Mouse (Mus musculus): ENCODE results near the gene Evi2b. TPM values are rescaled to one million over a fixed set of nuclear protein-coding genes. Genes with fewer than 3 reads are reported as not detected.

The Evi2b gene
- polyA plus RNA-seq, 1 experiment from 2014 or later: not detected

GRCm38 (mm10) chr11:79519878-79520291, 3.7 kb downstream of the Evi2b start:
- Histone ChIP-seq H3K27ac (no peak overlapping the region), H3K4me1 (replicated peaks) (0 out of 2 replicates have a peak, but pooled peaks cover 3% of the 10 kb centered on the region), H3K9ac (replicated peaks) (no peak overlapping the region), H3K27me3 (no peaks in the 10 kb centered on the region), H3K4me2 (replicated peaks) (no peak overlapping the region), H3K9me3 (no peaks in the 10 kb centered on the region), H3K36me3 (peaks cover 4% of the 10 kb centered on the region; the same call in 1 of the 2 replicates), H3K4me3 (replicated peaks) (no peak overlapping the region)
- 79% methylated on average over 1 of the region's 1 CpGs for WGBS
- no peak for ATAC-seq

GRCm38 (mm10) chr11:79519299-79519698, 4.3 kb downstream of the Evi2b start:
- no peaks in the 10 kb centered on the region for H3K27me3 ChIP-seq
- H3K9ac ChIP-seq (replicated peaks): no peak overlapping the region
- ATAC-seq: no peak
- no peaks in the 10 kb centered on the region for H3K36me3 ChIP-seq
- 0 out of 2 replicates have a peak, but pooled peaks cover 3% of the 10 kb centered on the region for H3K4me1 ChIP-seq (replicated peaks)
- no peaks in the 10 kb centered on the region for H3K9me3 ChIP-seq
- 85% methylated on average over 6 of the region's 6 CpGs for WGBS
- no peak overlapping the region for H3K27ac ChIP-seq
- H3K4me2 ChIP-seq (replicated peaks): no peak overlapping the region
- H3K4me3 ChIP-seq (replicated peaks): no peak overlapping the region

DNA sequence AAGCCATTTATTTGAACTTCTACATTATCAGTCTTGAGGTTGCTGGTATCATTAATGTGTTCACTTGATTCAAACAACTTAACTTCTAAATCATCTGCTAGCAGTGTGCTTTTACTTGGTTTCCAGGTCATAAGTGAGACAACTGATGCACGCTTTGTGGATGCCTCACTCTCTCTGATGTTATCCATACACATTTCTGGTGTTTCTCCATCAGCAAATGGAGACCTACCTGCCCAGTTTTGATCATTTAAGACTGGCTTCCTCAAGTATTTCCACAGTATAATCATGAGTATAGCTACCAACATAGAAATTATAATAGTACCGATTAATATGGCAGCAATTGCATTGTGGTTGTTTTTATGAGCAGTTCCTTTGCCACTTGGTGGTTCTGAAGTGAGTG, 7.8 kb downstream of the Evi2b start:
- 98% methylated on average over 2 of the region's 2 CpGs for WGBS
- no peak for ATAC-seq
- H3K27me3 ChIP-seq: no peaks in the 10 kb centered on the region

GRCm38 (mm10) chr11:79515331-79515730, 8.2 kb downstream of the Evi2b start:
- WGBS: 88% methylated on average over 6 of the region's 6 CpGs
- no peak overlapping the region for H3K4me3 ChIP-seq (replicated peaks)
- no peak overlapping the region for H3K27ac ChIP-seq
- no peak overlapping the region for H3K9ac ChIP-seq (replicated peaks)
- 0 out of 2 replicates have a peak, but pooled peaks cover 3% of the 10 kb centered on the region for H3K4me1 ChIP-seq (replicated peaks)
- no peaks in the 10 kb centered on the region for H3K36me3 ChIP-seq
- H3K4me2 ChIP-seq (replicated peaks): no peak overlapping the region
- ATAC-seq: no peak
- H3K9me3 ChIP-seq: no peaks in the 10 kb centered on the region
- H3K27me3 ChIP-seq: no peaks in the 10 kb centered on the region

More for the DNA sequence above, 7.8 kb downstream of the Evi2b start:
- no peak overlapping the region for H3K4me3 ChIP-seq (replicated peaks)
- H3K27ac ChIP-seq: no peak overlapping the region
- no peak overlapping the region for H3K4me2 ChIP-seq (replicated peaks)
- H3K36me3 ChIP-seq: no peaks in the 10 kb centered on the region
- 0 out of 2 replicates have a peak, but pooled peaks cover 3% of the 10 kb centered on the region for H3K4me1 ChIP-seq (replicated peaks)
- H3K9me3 ChIP-seq: no peaks in the 10 kb centered on the region
- H3K9ac ChIP-seq (replicated peaks): no peak overlapping the region

DNA sequence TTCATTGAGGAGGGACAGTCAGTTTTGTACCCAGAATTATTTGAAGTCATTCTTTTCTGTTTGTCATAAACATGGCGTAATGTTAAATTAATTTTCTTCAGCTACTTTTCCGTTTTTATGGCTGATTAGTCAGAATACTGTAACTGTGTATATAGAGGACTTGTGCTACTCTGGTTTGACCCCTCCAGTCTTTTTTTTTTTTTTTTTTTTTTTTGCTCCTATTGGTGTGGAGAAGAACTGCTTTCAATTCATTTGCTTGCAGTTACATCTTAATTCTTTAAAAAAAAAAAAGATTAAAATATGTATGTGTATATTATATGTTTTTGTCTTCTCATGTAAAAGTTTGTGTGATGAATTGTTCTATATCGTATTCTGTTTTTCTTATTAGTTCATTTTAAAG, 11.6 kb downstream of the Evi2b start:
- no peaks in the 10 kb centered on the region for H3K36me3 ChIP-seq
- H3K9me3 ChIP-seq: no peaks in the 10 kb centered on the region
- no peak overlapping the region for H3K9ac ChIP-seq (replicated peaks)
- no peak overlapping the region for H3K4me3 ChIP-seq (replicated peaks)
- H3K27ac ChIP-seq: no peak overlapping the region
- ATAC-seq: no peak
- no peaks in the 10 kb centered on the region for H3K4me1 ChIP-seq (replicated peaks)
- no peak overlapping the region for H3K4me2 ChIP-seq (replicated peaks)
- no peaks in the 10 kb centered on the region for H3K27me3 ChIP-seq
- 95% methylated on average over 3 of the region's 3 CpGs for WGBS

DNA sequence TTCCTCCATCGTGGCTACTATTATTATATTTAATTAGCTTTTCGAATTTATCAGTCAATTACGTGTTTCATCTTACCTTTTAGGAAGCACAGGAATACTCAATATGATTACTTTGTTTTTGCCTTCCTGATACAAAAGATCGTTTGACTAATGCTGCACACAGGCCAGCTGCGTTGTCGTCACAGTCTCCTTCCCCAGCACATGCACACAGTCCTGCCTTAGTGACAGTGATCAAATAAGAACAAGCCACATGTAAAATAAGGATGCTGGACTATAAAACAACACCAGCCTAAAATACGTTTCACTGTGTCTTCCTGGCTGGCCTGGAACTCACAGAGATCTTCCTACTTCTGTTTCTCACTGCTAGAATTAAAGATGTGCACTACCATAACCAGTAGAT, 19.1 kb downstream of the Evi2b start:
- Histone ChIP-seq H3K9ac (replicated peaks) (no peak overlapping the region), H3K4me3 (replicated peaks) (no peak overlapping the region), H3K4me2 (replicated peaks) (no peak overlapping the region), H3K27me3 (no peaks in the 10 kb centered on the region), H3K27ac (no peak overlapping the region), H3K4me1 (replicated peaks) (peaks cover 16% of the 10 kb centered on the region), H3K36me3 (no peaks in the 10 kb centered on the region), H3K9me3 (no peaks in the 10 kb centered on the region)
- 66% methylated on average over 7 of the region's 7 CpGs for WGBS
- no peak for ATAC-seq

DNA sequence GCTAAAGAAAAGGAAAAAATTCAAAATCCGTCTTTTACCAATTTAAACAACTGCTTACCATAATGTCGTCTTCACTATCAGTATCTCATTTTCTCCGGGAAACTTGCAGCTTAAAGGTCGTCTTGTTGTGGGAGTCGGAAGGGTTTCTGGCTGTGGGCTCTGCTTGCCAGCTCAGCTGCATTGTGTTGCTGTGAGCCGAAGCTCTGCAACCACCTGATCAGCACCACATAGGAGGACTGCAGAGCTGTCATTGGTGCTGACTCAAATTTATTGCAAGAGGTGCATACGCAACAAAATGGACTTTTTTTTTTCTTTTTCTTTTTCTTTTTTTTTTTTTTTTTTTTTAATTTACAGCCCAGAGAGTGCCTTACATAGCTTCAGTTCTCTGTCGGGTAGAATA, 19.7 kb downstream of the Evi2b start, which contains the start of gene Omg:
Omg (minus strand) TSS at position 240 of the 400 bp plus-strand sequence.
- Histone ChIP-seq H3K4me1 (replicated peaks) (peaks cover 16% of the 10 kb centered on the region), H3K9me3 (no peaks in the 10 kb centered on the region), H3K27me3 (no peaks in the 10 kb centered on the region), H3K4me3 (replicated peaks) (no peak within 1 kb of the TSS), H3K4me2 (replicated peaks) (peak within 1 kb of the TSS; percentile 20; the same call in 1 of the 2 replicates), H3K36me3 (no peaks in the 10 kb centered on the region), H3K27ac (peak within 1 kb of the TSS; percentile 58), H3K9ac (replicated peaks) (no peak within 1 kb of the TSS)
- WGBS: 17% methylated on average over 8 of the region's 8 CpGs
- peak; percentile 55; the same call in 1 of the 2 replicates for ATAC-seq

DNA sequence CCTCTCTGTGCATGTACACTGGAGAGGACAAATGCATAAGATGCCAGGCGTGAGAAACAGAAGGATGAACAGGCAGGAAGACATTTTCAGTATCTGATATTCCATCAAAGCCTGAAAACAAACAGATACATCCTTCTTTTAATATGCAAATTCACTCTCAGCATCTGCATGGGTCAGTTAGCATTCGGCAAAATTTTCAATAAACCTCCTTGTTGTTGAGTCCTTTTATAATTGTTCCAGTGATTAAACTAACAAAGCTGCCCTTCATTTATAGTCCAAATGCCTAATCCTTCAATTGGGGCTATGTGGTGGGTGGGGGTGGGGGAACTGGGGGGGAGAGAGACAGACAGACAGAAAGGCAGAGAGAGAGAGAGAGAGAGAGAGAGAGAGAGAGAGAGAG, 20.6 kb downstream of the Evi2b start:
- H3K4me1 ChIP-seq (replicated peaks): peaks cover 16% of the 10 kb centered on the region
- H3K27me3 ChIP-seq: no peaks in the 10 kb centered on the region
- H3K36me3 ChIP-seq: no peaks in the 10 kb centered on the region
- no peak overlapping the region for H3K4me3 ChIP-seq (replicated peaks)
- WGBS: 19% methylated on average over 2 of the region's 2 CpGs
- H3K27ac ChIP-seq: peak overlapping the region; percentile 64; the same call in 1 of the 2 replicates
- ATAC-seq: no peak
- no peak overlapping the region for H3K4me2 ChIP-seq (replicated peaks)
- no peaks in the 10 kb centered on the region for H3K9me3 ChIP-seq
- no peak overlapping the region for H3K9ac ChIP-seq (replicated peaks)

- H3K36me3 ChIP-seq: peaks cover 3% of the 10 kb centered on the region
- no peak for ATAC-seq
- no peak overlapping the region for H3K9ac ChIP-seq (replicated peaks)
- H3K9me3 ChIP-seq: no peaks in the 10 kb centered on the region
- 74% methylated on average over 10 of the region's 10 CpGs for WGBS
- H3K4me2 ChIP-seq (replicated peaks): no peak overlapping the region
- no peak overlapping the region for H3K27ac ChIP-seq
- H3K4me3 ChIP-seq (replicated peaks): no peak overlapping the region
- H3K4me1 ChIP-seq (replicated peaks): no peaks in the 10 kb centered on the region
- H3K27me3 ChIP-seq: no peaks in the 10 kb centered on the region
These were observed 28.4 kb downstream of the Evi2b start for GRCm38 (mm10) chr11:79494976-79495800.

- no peak overlapping the region for H3K4me3 ChIP-seq (replicated peaks)
- no peak overlapping the region for H3K4me2 ChIP-seq (replicated peaks)
- H3K4me1 ChIP-seq (replicated peaks): no peaks in the 10 kb centered on the region
- H3K27ac ChIP-seq: no peak overlapping the region
- no peak for ATAC-seq
- peaks cover 22% of the 10 kb centered on the region for H3K36me3 ChIP-seq
- no peaks in the 10 kb centered on the region for H3K27me3 ChIP-seq
- no peaks in the 10 kb centered on the region for H3K9me3 ChIP-seq
- H3K9ac ChIP-seq (replicated peaks): no peak overlapping the region
These were observed 38.8 kb downstream of the Evi2b start for GRCm38 (mm10) chr11:79484721-79485120.

- WGBS: 89% methylated on average over 7 of the region's 7 CpGs
- H3K4me1 ChIP-seq (replicated peaks): no peaks in the 10 kb centered on the region
These were observed 39.6 kb downstream of the Evi2b start for GRCm38 (mm10) chr11:79483876-79484528.

GRCm38 (mm10) chr11:79483392-79483791, 40.2 kb downstream of the Evi2b start:
- H3K4me3 ChIP-seq (replicated peaks): no peak overlapping the region

More at GRCm38 (mm10) chr11:79483876-79484528, 39.6 kb downstream of the Evi2b start:
- no peak overlapping the region for H3K9ac ChIP-seq (replicated peaks)
- H3K27ac ChIP-seq: no peak overlapping the region
- no peaks in the 10 kb centered on the region for H3K27me3 ChIP-seq
- peaks cover 24% of the 10 kb centered on the region for H3K36me3 ChIP-seq
- ATAC-seq: no peak
- H3K4me2 ChIP-seq (replicated peaks): no peak overlapping the region
- H3K9me3 ChIP-seq: no peaks in the 10 kb centered on the region
- H3K4me3 ChIP-seq (replicated peaks): no peak overlapping the region

More at GRCm38 (mm10) chr11:79483392-79483791, 40.2 kb downstream of the Evi2b start:
- H3K4me2 ChIP-seq (replicated peaks): no peak overlapping the region
- H3K9me3 ChIP-seq: no peaks in the 10 kb centered on the region
- ATAC-seq: no peak
- no peaks in the 10 kb centered on the region for H3K27me3 ChIP-seq
- no peak overlapping the region for H3K9ac ChIP-seq (replicated peaks)
- no peaks in the 10 kb centered on the region for H3K4me1 ChIP-seq (replicated peaks)
- no peak overlapping the region for H3K27ac ChIP-seq
- H3K36me3 ChIP-seq: peaks cover 25% of the 10 kb centered on the region
- WGBS: 92% methylated on average over 6 of the region's 6 CpGs

Measured in midbrain, embryonic 13.5 days (tissue).